15 mouse cellular contexts compared by ENCODE assay signal in genomic region chr11:32199230-32199629, GRCm38 (mm10). TPM values are rescaled to one million over a fixed set of nuclear protein-coding genes. Genes with fewer than 3 reads are reported as not detected.
DNase-seq lines count a peak whose midpoint lies in the region; ATAC-seq and TF ChIP-seq lines count a peak whose summit lies in the region.
"Had no signal": no experiment of that assay in that cellular context is flagged by ENCODE, and none has a peak within 500 bp of the region (broad histone marks: within the 10 kb centered on the region; RNA-seq: fewer than 3 reads in every experiment).

No protein-coding gene starts in this region.

- H3K27me3 ChIP-seq in heart, adult 2 months (ENCODE audit: control insufficient read depth, insufficient read depth, low read length), result no peaks in the 10 kb centered on the region
- H3K27me3 ChIP-seq in midbrain, embryonic 13.5 days, result 0 out of 2 replicates have a peak, but pooled peaks cover 4% of the 10 kb centered on the region
- H3K27me3 ChIP-seq in midbrain, embryonic 15.5 days (replicated peaks), result no peaks in the 10 kb centered on the region
- H3K27me3 ChIP-seq in MEL (ENCODE audit: control insufficient read depth in 1 of 2, insufficient read depth in 2 of 2, low read length in 2 of 2), result no peaks in the 10 kb centered on the region
- H3K27me3 ChIP-seq: neural tube, embryonic 12.5 days had no signal

- no peak overlapping the region for H3K9ac ChIP-seq in heart, adult 2 months (ENCODE audit: low read depth, low read length)
- no peak overlapping the region for H3K9ac ChIP-seq in midbrain, embryonic 13.5 days (replicated peaks)
- H3K9ac ChIP-seq in midbrain, embryonic 15.5 days, result no peak overlapping the region
- peak overlapping the region; percentile 57 for H3K9ac ChIP-seq in MEL (ENCODE audit: control insufficient read depth, low read depth, low read length, poor library complexity, severe bottlenecking)
- H3K9ac ChIP-seq: heart, embryonic 13.5 days; neural tube, embryonic 12.5 days had no signal

- no peaks in the 10 kb centered on the region for H3K9me3 ChIP-seq in midbrain, embryonic 13.5 days
- H3K9me3 ChIP-seq in midbrain, embryonic 15.5 days, result no peaks in the 10 kb centered on the region
- no peaks in the 10 kb centered on the region for H3K9me3 ChIP-seq in MEL (replicated peaks; ENCODE audit: insufficient read depth, low read length)
- H3K9me3 ChIP-seq: heart, embryonic 13.5 days; neural tube, embryonic 12.5 days had no signal

- intact Hi-C loops in heart, adult 2 months (cut with DNase I), result no loop called here

- H3K79me2 ChIP-seq in heart, adult 2 months (replicated peaks; ENCODE audit: control insufficient read depth, insufficient read depth, low read length), result no peaks in the 10 kb centered on the region
- peaks cover 24% of the 10 kb centered on the region for H3K79me2 ChIP-seq in MEL (ENCODE audit: control insufficient read depth, insufficient read depth, low read length, poor library complexity)

- no peak overlapping the region for H3K4me2 ChIP-seq in midbrain, embryonic 13.5 days (replicated peaks)
- no peak overlapping the region for H3K4me2 ChIP-seq in midbrain, embryonic 15.5 days
- H3K4me2 ChIP-seq: heart, embryonic 13.5 days; neural tube, embryonic 12.5 days had no signal

- TF ChIP-seq POLR2A in heart, adult 2 months (IDR thresholded peaks at IDR 0.05; ENCODE audit: insufficient read depth, low read depth, low read length), result no peak
- TF ChIP-seq POLR2A in MEL (IDR thresholded peaks at IDR 0.05; ENCODE audit: control insufficient read depth in 1 of 2, insufficient read depth in 1 of 2, low read depth in 1 of 2, low read length in 2 of 2, poor library complexity in 1 of 2), result peak in 1 of 2 experiments; percentile 44; a peak in 1 of 4 replicates

- TF ChIP-seq CTCF in heart, adult 2 months (IDR thresholded peaks at IDR 0.05), result no peak
- TF ChIP-seq CTCF in MEL (IDR thresholded peaks at IDR 0.05 in 2 of 3, conservative IDR thresholded peaks at IDR 0.05 in 1 of 3; ENCODE audit: control insufficient read depth in 1 of 3, insufficient read depth in 1 of 3, low read depth in 2 of 3, low read length in 3 of 3, poor library complexity in 1 of 3, severe bottlenecking in 1 of 3), result no peak

- no peak overlapping the region for H3K4me3 ChIP-seq in heart, adult 2 months
- no peak overlapping the region for H3K4me3 ChIP-seq in midbrain, embryonic 13.5 days (replicated peaks)
- no peak overlapping the region for H3K4me3 ChIP-seq in midbrain, embryonic 15.5 days
- peak overlapping the region; percentile 57 to 77 for H3K4me3 ChIP-seq in MEL (ENCODE audit: control insufficient read depth in 1 of 2, insufficient read depth in 1 of 2, low read depth in 2 of 2, low read length in 2 of 2)
- H3K4me3 ChIP-seq: heart, embryonic 13.5 days; neural tube, embryonic 12.5 days had no signal

- no peak overlapping the region for H3K27ac ChIP-seq in heart, adult 2 months
- H3K27ac ChIP-seq in midbrain, embryonic 13.5 days, result no peak overlapping the region
- no peak overlapping the region for H3K27ac ChIP-seq in midbrain, embryonic 15.5 days
- H3K27ac ChIP-seq in MEL (ENCODE audit: control insufficient read depth, low read depth, low read length), result peak overlapping the region; percentile 88
- H3K27ac ChIP-seq: heart, embryonic 13.5 days; neural tube, embryonic 12.5 days had no signal

- no peak for TF ChIP-seq EP300 in heart, adult 2 months (IDR thresholded peaks at IDR 0.05; ENCODE audit: insufficient read depth, low read depth, low read length)
- no peak; a peak in 1 of 4 replicates for TF ChIP-seq EP300 in MEL (IDR thresholded peaks at IDR 0.05; ENCODE audit: low read depth in 1 of 2, low read length in 2 of 2)

- H3K4me1 ChIP-seq in heart, adult 2 months (ENCODE audit: control insufficient read depth, insufficient read depth, low read length), result no peaks in the 10 kb centered on the region
- peaks cover 9% of the 10 kb centered on the region; the same call in 1 of the 2 replicates for H3K4me1 ChIP-seq in midbrain, embryonic 13.5 days (replicated peaks)
- H3K4me1 ChIP-seq in midbrain, embryonic 15.5 days, result no peaks in the 10 kb centered on the region
- H3K4me1 ChIP-seq in MEL (ENCODE audit: control insufficient read depth in 1 of 2, insufficient read depth in 2 of 2, low read length in 2 of 2), result peaks cover 28 to 46% of the 10 kb centered on the region in 2 experiments
- H3K4me1 ChIP-seq: neural tube, embryonic 12.5 days had no signal

- 52% methylated on average over 6 of the region's 6 CpGs for WGBS in heart, adult 2 months
- 40% methylated on average over 6 of the region's 6 CpGs for WGBS in midbrain, embryonic 13.5 days
- WGBS in midbrain, embryonic 15.5 days, result 38% methylated on average over 6 of the region's 6 CpGs

- H3K36me3 ChIP-seq in heart, adult 2 months (ENCODE audit: control insufficient read depth, insufficient read depth, low read length), result no peaks in the 10 kb centered on the region
- H3K36me3 ChIP-seq in midbrain, embryonic 13.5 days, result no peaks in the 10 kb centered on the region
- H3K36me3 ChIP-seq in midbrain, embryonic 15.5 days (replicated peaks), result no peaks in the 10 kb centered on the region
- peaks cover 0 to 33% of the 10 kb centered on the region in 2 experiments; a peak in 3 of 4 replicates for H3K36me3 ChIP-seq in MEL (ENCODE audit: control insufficient read depth in 1 of 2, insufficient read depth in 2 of 2, low read length in 2 of 2)
- H3K36me3 ChIP-seq: heart, embryonic 13.5 days; neural tube, embryonic 12.5 days had no signal

- DNase-seq in heart, adult 11 months, result peak; percentile 57
- DNase-seq in heart, adult 2 months, result no peak
- DNase-seq in MEL (ENCODE audit: low read depth, low spot score), result peak; percentile 71
- peak; percentile 48 to 63 for DNase-seq in thymus, postnatal 10 days (ENCODE audit: low spot score in 2 of 2)
- no peak for DNase-seq in layer of hippocampus, postnatal 25 days (ENCODE audit: extremely low spot score in 1 of 2, low spot score in 1 of 2)
- no peak for DNase-seq in left cerebral cortex, adult 9 months (ENCODE audit: low spot score in 2 of 2)
- DNase-seq: cerebellum, postnatal 36 days; lung, adult 18-20 months; right cerebral cortex, adult 18-20 months had no signal

- no peak for TF ChIP-seq RAD21 in MEL (IDR thresholded peaks at IDR 0.05; ENCODE audit: low read depth, low read length)

- peak; percentile 48 for ATAC-seq in midbrain, embryonic 13.5 days
- ATAC-seq in midbrain, embryonic 15.5 days (replicated peaks), result no peak

TF ChIP-seq in MEL, 35 proteins besides CTCF, POLR2A, EP300 and RAD21:
- TF ChIP-seq TBP (IDR thresholded peaks at IDR 0.05; ENCODE audit: low read depth, low read length) (0 out of 2 replicates have a peak, but pooled peaks have one; percentile 7), JUND (IDR thresholded peaks at IDR 0.05; ENCODE audit: low read depth, low read length) (no peak), ELF1 (IDR thresholded peaks at IDR 0.05; ENCODE audit: low read depth, low read length) (no peak), TCF12 (IDR thresholded peaks at IDR 0.05; ENCODE audit: low read depth, low read length) (0 out of 2 replicates have a peak, but pooled peaks have one; percentile 2)

RNA-seq across cellular contexts. Expression of gene Il9r, which starts 0.8 kb away (rescaled TPM):
- total RNA-seq in heart, adult 2 months (2021), result not detected
- polyA plus RNA-seq in heart, adult 2 months (2012; rRNA removed), result 0.03 and 0.37 TPM in 2 replicates
- not detected in 2 replicates for polyA plus RNA-seq in midbrain, embryonic 13.5 days (2015; fragmentation: Nextera tagmentation; extraction: Ambion mirVana)
- polyA plus RNA-seq in midbrain, embryonic 15.5 days (2015; fragmentation: Nextera tagmentation; extraction: Ambion mirVana), result not detected in 2 replicates
- 76.5 and 83.8 TPM in 2 replicates for total RNA-seq in MEL (2012; rRNA removed)
- polyA plus RNA-seq in MEL (2012; ENCODE audit: insufficient read depth in 1 of 2, insufficient read length in 2 of 2, low read depth in 1 of 2, low replicate concordance in 2 of 2, missing spikeins in 1 of 2), result 10 to 100 TPM in 1 of 2 experiments, not detected in 1; 56.9 TPM
- total RNA-seq in layer of hippocampus, postnatal 25 days (2021), result not detected
- total RNA-seq: left cerebral cortex, postnatal 25 days; megakaryocyte-erythroid progenitor cell, adult 5-6 weeks had no signal

RNA-seq across cellular contexts. Expression of gene Snrnp25, which starts 6.0 kb away (rescaled TPM):
- total RNA-seq in heart, adult 2 months (2021), result 10 to 100 TPM; 10.0 to 13.3 TPM
- polyA plus RNA-seq in heart, adult 2 months (2012; rRNA removed), result 11.8 and 13.8 TPM in 2 replicates
- 46.5 and 46.6 TPM in 2 replicates for polyA plus RNA-seq in midbrain, embryonic 13.5 days (2015; fragmentation: Nextera tagmentation; extraction: Ambion mirVana)
- 40.4 and 48.3 TPM in 2 replicates for polyA plus RNA-seq in midbrain, embryonic 15.5 days (2015; fragmentation: Nextera tagmentation; extraction: Ambion mirVana)
- 148 and 158 TPM in 2 replicates for total RNA-seq in MEL (2012; rRNA removed)
- polyA plus RNA-seq in MEL (2012; ENCODE audit: insufficient read depth in 1 of 2, insufficient read length in 2 of 2, low read depth in 1 of 2, low replicate concordance in 2 of 2, missing spikeins in 1 of 2), result 100 to 1,000 TPM in 1 of 2 experiments, not detected in 1; 130 TPM
- 10 to 100 TPM; 21.2 to 26.9 TPM for total RNA-seq in layer of hippocampus, postnatal 25 days (2021)

RNA-seq across cellular contexts. Expression of gene Rhbdf1, which starts 22.9 kb away (rescaled TPM):
- 10 to 100 TPM; 22.8 to 23.9 TPM for total RNA-seq in heart, adult 2 months (2021)
- 70.3 and 92.8 TPM in 2 replicates for polyA plus RNA-seq in heart, adult 2 months (2012; rRNA removed)
- 13.6 and 14.8 TPM in 2 replicates for polyA plus RNA-seq in midbrain, embryonic 13.5 days (2015; fragmentation: Nextera tagmentation; extraction: Ambion mirVana)
- 21.3 and 23.8 TPM in 2 replicates for polyA plus RNA-seq in midbrain, embryonic 15.5 days (2015; fragmentation: Nextera tagmentation; extraction: Ambion mirVana)
- total RNA-seq in MEL (2012; rRNA removed), result 2.4 and 2.9 TPM in 2 replicates
- 10 to 100 TPM in 1 of 2 experiments, not detected in 1; 14.3 TPM for polyA plus RNA-seq in MEL (2012; ENCODE audit: insufficient read depth in 1 of 2, insufficient read length in 2 of 2, low read depth in 1 of 2, low replicate concordance in 2 of 2, missing spikeins in 1 of 2)
- 10 to 100 TPM; 14.0 to 18.3 TPM for total RNA-seq in layer of hippocampus, postnatal 25 days (2021)
- total RNA-seq: megakaryocyte-erythroid progenitor cell, adult 5-6 weeks had no signal

RNA-seq across cellular contexts. Expression of gene Mpg, which starts 27.1 kb away (rescaled TPM):
- total RNA-seq in heart, adult 2 months (2021), result 1 to 10 TPM; 5.1 to 6.2 TPM
- 5.2 and 6.0 TPM in 2 replicates for polyA plus RNA-seq in heart, adult 2 months (2012; rRNA removed)
- 34.1 and 35.2 TPM in 2 replicates for polyA plus RNA-seq in midbrain, embryonic 13.5 days (2015; fragmentation: Nextera tagmentation; extraction: Ambion mirVana)
- 41.2 and 44.1 TPM in 2 replicates for polyA plus RNA-seq in midbrain, embryonic 15.5 days (2015; fragmentation: Nextera tagmentation; extraction: Ambion mirVana)
- total RNA-seq in MEL (2012; rRNA removed), result 41.2 and 43.2 TPM in 2 replicates
- 10 to 100 TPM in 1 of 2 experiments, not detected in 1; 42.0 TPM for polyA plus RNA-seq in MEL (2012; ENCODE audit: insufficient read depth in 1 of 2, insufficient read length in 2 of 2, low read depth in 1 of 2, low replicate concordance in 2 of 2, missing spikeins in 1 of 2)
- total RNA-seq in layer of hippocampus, postnatal 25 days (2021), result 10 to 100 TPM; 18.1 to 19.9 TPM

Comparison
In these comparisons a context has a peak if more than half of its experiments do, and no peak if none do; other contexts are left out.
1. DNase-seq: peak in heart, adult 11 months (single experiment), MEL (single experiment) and thymus, postnatal 10 days (2 of 2); none in heart, adult 2 months (0 of 2), layer of hippocampus, postnatal 25 days (0 of 2) and left cerebral cortex, adult 9 months (0 of 2).
2. H3K4me3 ChIP-seq: peak in MEL (2 of 2); none in heart, adult 2 months (single experiment), midbrain, embryonic 13.5 days (single experiment) and midbrain, embryonic 15.5 days (single experiment).
3. RNA of gene Il9r, which starts 0.8 kb away (polyA plus RNA-seq): 56.9 TPM in MEL; 0.03 to 0.37 TPM in heart, adult 2 months, not detected in midbrain, embryonic 13.5 days and not detected in midbrain, embryonic 15.5 days; every median in the first group is over 10 times any median in the second.